Mouse (Mus musculus) kidney, adult 2 months (tissue): Measurements from ENCODE around the gene Praf2.

Experiments
- CTCF ChIP-seq: fragments of 200-500 bp; conservative IDR thresholded peaks from 2 replicates; pipeline ENCODE4 v1.5.1; 2011; ENCODE audit warnings: low read depth, mild to moderate bottlenecking, control low read depth, low read length, moderate library complexity, mixed read lengths; ENCODE audit not compliant: insufficient read depth, insufficient read length
- POLR2A ChIP-seq: fragments of 200-500 bp; IDR thresholded peaks from one replicate; pipeline ENCODE4 v1.6.1; 2011; ENCODE audit warnings: low read depth, low read length, control low read depth

- TF ChIP-seq CTCF (no peak), POLR2A (no peak)
Observed at GRCm38 (mm10) chrX:7765281-7765670, 37.0 kb downstream of the Praf2 start.
